Mouse (Mus musculus) ES-E14 (cell line): ENCODE measurements at regions not wholly inside any gene's neighbourhood (a gene's known extent, or its start where the extent isn't known, plus 50 kb on each side); places are given as distances from the start of the nearest gene placed in this dataset.

Experiments
- CHD2 ChIP-seq: IDR thresholded peaks from 2 replicates; pipeline ENCODE4 v1.6.1; 2014; ENCODE audit warnings: mild to moderate bottlenecking, low read depth, low read length, inconsistent platforms
- ZC3H11A ChIP-seq: IDR thresholded peaks from 2 replicates; pipeline ENCODE4 v1.6.1; 2012; ENCODE audit warnings: low read depth, mild to moderate bottlenecking, inconsistent platforms, low read length, borderline replicate concordance

- TF ChIP-seq CHD2 (no peak), ZC3H11A (no peak)
Observed at GRCm38 (mm10) chr9:84319338-84319737, 394.4 kb downstream of the Bckdhb start.
